Mouse (Mus musculus): ENCODE data around the gene Pla2g5. TPM values are rescaled to one million over a fixed set of nuclear protein-coding genes. Genes with fewer than 3 reads are reported as not detected.

Gene Pla2g5
- polyA plus RNA-seq, 1 experiment from 2014 or later, result 2.3 TPM

GRCm38 (mm10) chr4:138762266-138762665, 101.0 kb downstream of the Pla2g5 start:
- no peak overlapping the region for H3K9ac ChIP-seq (ENCODE audit: low read depth, low read length)
- no peaks in the 10 kb centered on the region for H3K36me3 ChIP-seq (ENCODE audit: control insufficient read depth, insufficient read depth, low read length)
- ATAC-seq (ENCODE audit: low read depth) (no peak), DNase-seq (ENCODE audit: low spot score) (no peak)
- no peak overlapping the region for H3K27ac ChIP-seq (replicated peaks; ENCODE audit: low read depth, low read length)
- H3K9me3 ChIP-seq (ENCODE audit: control insufficient read depth, low read length), result no peaks in the 10 kb centered on the region
- H3K4me1 ChIP-seq (ENCODE audit: control insufficient read depth, insufficient read depth, low read length), result no peaks in the 10 kb centered on the region
- H3K27me3 ChIP-seq (replicated peaks; ENCODE audit: control insufficient read depth, insufficient read depth, low read length), result no peaks in the 10 kb centered on the region
- no peak overlapping the region for H3K4me3 ChIP-seq (ENCODE audit: low read depth, low read length)
- 81% methylated on average over 9 of the region's 9 CpGs for WGBS
- H3K4me2 ChIP-seq (ENCODE audit: low read depth, low read length), result no peak overlapping the region

- H3K27me3 ChIP-seq (replicated peaks; ENCODE audit: control insufficient read depth, insufficient read depth, low read length), result no peaks in the 10 kb centered on the region
- 73% methylated on average over 8 of the region's 8 CpGs for WGBS
- H3K9ac ChIP-seq (ENCODE audit: low read depth, low read length), result no peak within 1 kb of the TSS
- H3K27ac ChIP-seq (replicated peaks; ENCODE audit: low read depth, low read length), result no peak within 1 kb of the TSS
- H3K4me2 ChIP-seq (ENCODE audit: low read depth, low read length), result no peak within 1 kb of the TSS
- DNase-seq (ENCODE audit: low spot score) (no peak), ATAC-seq (ENCODE audit: low read depth) (no peak)
- no peaks in the 10 kb centered on the region for H3K9me3 ChIP-seq (ENCODE audit: control insufficient read depth, low read length)
- H3K4me1 ChIP-seq (ENCODE audit: control insufficient read depth, insufficient read depth, low read length), result no peaks in the 10 kb centered on the region
- H3K4me3 ChIP-seq (ENCODE audit: low read depth, low read length), result no peak within 1 kb of the TSS
- H3K36me3 ChIP-seq (ENCODE audit: control insufficient read depth, insufficient read depth, low read length), result no peaks in the 10 kb centered on the region
Observed at GRCm38 (mm10) chr4:138757416-138757815, 105.9 kb downstream of the Pla2g5 start, which contains the start of gene Pla2g2f. Gene Pla2g2f (minus strand): TSS chr4:138757626.

- Histone ChIP-seq H3K4me1 (ENCODE audit: control insufficient read depth, insufficient read depth, low read length) (no peaks in the 10 kb centered on the region), H3K27ac (replicated peaks; ENCODE audit: low read depth, low read length) (no peak overlapping the region), H3K27me3 (replicated peaks; ENCODE audit: control insufficient read depth, insufficient read depth, low read length) (no peaks in the 10 kb centered on the region), H3K9ac (ENCODE audit: low read depth, low read length) (no peak overlapping the region), H3K4me3 (ENCODE audit: low read depth, low read length) (no peak overlapping the region), H3K9me3 (ENCODE audit: control insufficient read depth, low read length) (no peaks in the 10 kb centered on the region), H3K4me2 (ENCODE audit: low read depth, low read length) (no peak overlapping the region), H3K36me3 (ENCODE audit: control insufficient read depth, insufficient read depth, low read length) (no peaks in the 10 kb centered on the region)
- DNase-seq (ENCODE audit: low spot score), result no peak
- no peak for ATAC-seq (ENCODE audit: low read depth)
- 73% methylated on average over 11 of the region's 11 CpGs for WGBS
Observed at GRCm38 (mm10) chr4:138755983-138756382, 107.3 kb downstream of the Pla2g5 start.

- no peaks in the 10 kb centered on the region for H3K4me1 ChIP-seq (ENCODE audit: control insufficient read depth, insufficient read depth, low read length)
- no peaks in the 10 kb centered on the region for H3K27me3 ChIP-seq (replicated peaks; ENCODE audit: control insufficient read depth, insufficient read depth, low read length)
Observed at GRCm38 (mm10) chr4:138755439-138755838, 107.8 kb downstream of the Pla2g5 start.

GRCm38 (mm10) chr4:138754432-138754831, 108.8 kb downstream of the Pla2g5 start:
- no peaks in the 10 kb centered on the region for H3K27me3 ChIP-seq (replicated peaks; ENCODE audit: control insufficient read depth, insufficient read depth, low read length)
- H3K9ac ChIP-seq (ENCODE audit: low read depth, low read length), result no peak overlapping the region
- WGBS, result 82% methylated on average over 9 of the region's 9 CpGs
- no peak for DNase-seq (ENCODE audit: low spot score)
- H3K27ac ChIP-seq (replicated peaks; ENCODE audit: low read depth, low read length), result no peak overlapping the region
- no peaks in the 10 kb centered on the region for H3K9me3 ChIP-seq (ENCODE audit: control insufficient read depth, low read length)
- no peak overlapping the region for H3K4me3 ChIP-seq (ENCODE audit: low read depth, low read length)
- no peaks in the 10 kb centered on the region for H3K36me3 ChIP-seq (ENCODE audit: control insufficient read depth, insufficient read depth, low read length)
- ATAC-seq (ENCODE audit: low read depth), result no peak
- H3K4me2 ChIP-seq (ENCODE audit: low read depth, low read length), result no peak overlapping the region
- H3K4me1 ChIP-seq (ENCODE audit: control insufficient read depth, insufficient read depth, low read length), result no peaks in the 10 kb centered on the region

More at GRCm38 (mm10) chr4:138755439-138755838, 107.8 kb downstream of the Pla2g5 start:
- Histone ChIP-seq H3K36me3 (ENCODE audit: control insufficient read depth, insufficient read depth, low read length) (no peaks in the 10 kb centered on the region), H3K27ac (replicated peaks; ENCODE audit: low read depth, low read length) (no peak overlapping the region), H3K4me3 (ENCODE audit: low read depth, low read length) (no peak overlapping the region), H3K9me3 (ENCODE audit: control insufficient read depth, low read length) (no peaks in the 10 kb centered on the region), H3K9ac (ENCODE audit: low read depth, low read length) (no peak overlapping the region), H3K4me2 (ENCODE audit: low read depth, low read length) (no peak overlapping the region)
- 66% methylated on average over 4 of the region's 4 CpGs for WGBS
- ATAC-seq (ENCODE audit: low read depth) (no peak), DNase-seq (ENCODE audit: low spot score) (no peak)

GRCm38 (mm10) chr4:138753608-138754007, 109.7 kb downstream of the Pla2g5 start:
- H3K4me2 ChIP-seq (ENCODE audit: low read depth, low read length), result no peak overlapping the region
- DNase-seq (ENCODE audit: low spot score) (no peak), ATAC-seq (ENCODE audit: low read depth) (no peak)
- H3K27ac ChIP-seq (replicated peaks; ENCODE audit: low read depth, low read length), result no peak overlapping the region
- no peaks in the 10 kb centered on the region for H3K36me3 ChIP-seq (ENCODE audit: control insufficient read depth, insufficient read depth, low read length)
- 65% methylated on average over 3 of the region's 3 CpGs for WGBS
- no peaks in the 10 kb centered on the region for H3K4me1 ChIP-seq (ENCODE audit: control insufficient read depth, insufficient read depth, low read length)
- no peak overlapping the region for H3K4me3 ChIP-seq (ENCODE audit: low read depth, low read length)
- H3K9ac ChIP-seq (ENCODE audit: low read depth, low read length), result no peak overlapping the region
- no peaks in the 10 kb centered on the region for H3K9me3 ChIP-seq (ENCODE audit: control insufficient read depth, low read length)
- no peaks in the 10 kb centered on the region for H3K27me3 ChIP-seq (replicated peaks; ENCODE audit: control insufficient read depth, insufficient read depth, low read length)

GRCm38 (mm10) chr4:138752603-138753002, 110.7 kb downstream of the Pla2g5 start:
- Histone ChIP-seq H3K9ac (ENCODE audit: low read depth, low read length) (no peak overlapping the region), H3K4me2 (ENCODE audit: low read depth, low read length) (no peak overlapping the region), H3K27me3 (replicated peaks; ENCODE audit: control insufficient read depth, insufficient read depth, low read length) (no peaks in the 10 kb centered on the region), H3K36me3 (ENCODE audit: control insufficient read depth, insufficient read depth, low read length) (no peaks in the 10 kb centered on the region), H3K9me3 (ENCODE audit: control insufficient read depth, low read length) (no peaks in the 10 kb centered on the region), H3K4me3 (ENCODE audit: low read depth, low read length) (no peak overlapping the region), H3K4me1 (ENCODE audit: control insufficient read depth, insufficient read depth, low read length) (no peaks in the 10 kb centered on the region), H3K27ac (replicated peaks; ENCODE audit: low read depth, low read length) (no peak overlapping the region)
- no peak for ATAC-seq (ENCODE audit: low read depth)
- 94% methylated on average over 6 of the region's 6 CpGs for WGBS
- no peak for DNase-seq (ENCODE audit: low spot score)

Other genes with a start within 250 kb of the Pla2g5 start
- 0.08 and 0.30 TPM in 2 replicates for gene Vwa5b1, start 227.6 kb downstream of the Pla2g5 start, polyA plus RNA-seq (2014; fragmentation: Nextera tagmentation; extraction: Ambion mirVana)
- gene Pla2g2c, start 138.7 kb downstream of the Pla2g5 start, polyA plus RNA-seq (2014; fragmentation: Nextera tagmentation; extraction: Ambion mirVana), result 0.17 and 0.61 TPM in 2 replicates
- 2.2 and 4.7 TPM in 2 replicates for gene Ubxn10, start 126.3 kb downstream of the Pla2g5 start, polyA plus RNA-seq (2014; fragmentation: Nextera tagmentation; extraction: Ambion mirVana)
- 5.3 and 6.5 TPM in 2 replicates for gene Pla2g2f, start 105.9 kb downstream of the Pla2g5 start, polyA plus RNA-seq (2014; fragmentation: Nextera tagmentation; extraction: Ambion mirVana)
- gene Pla2g2d, start 87.7 kb downstream of the Pla2g5 start, polyA plus RNA-seq (2014; fragmentation: Nextera tagmentation; extraction: Ambion mirVana), result 0.28 and 0.38 TPM in 2 replicates
- not detected in 2 replicates for gene Gm13030, start 10.5 kb upstream of the Pla2g5 start, polyA plus RNA-seq (2014; fragmentation: Nextera tagmentation; extraction: Ambion mirVana)
- 0.28 and 0.38 TPM in 2 replicates for gene Pla2g2e, start 14.5 kb upstream of the Pla2g5 start, polyA plus RNA-seq (2014; fragmentation: Nextera tagmentation; extraction: Ambion mirVana)
- 4.0 and 4.1 TPM in 2 replicates for gene Otud3, start 50.5 kb upstream of the Pla2g5 start, polyA plus RNA-seq (2014; fragmentation: Nextera tagmentation; extraction: Ambion mirVana)
- gene Rnf186, start 103.6 kb upstream of the Pla2g5 start, polyA plus RNA-seq (2014; fragmentation: Nextera tagmentation; extraction: Ambion mirVana), result not detected in 2 replicates
- gene Tmco4, start 109.4 kb upstream of the Pla2g5 start, polyA plus RNA-seq (2014; fragmentation: Nextera tagmentation; extraction: Ambion mirVana), result 3.8 and 4.7 TPM in 2 replicates
- 0.17 TPM in 1 of 2 replicates, not detected in the other for gene Htr6, start 212.1 kb upstream of the Pla2g5 start, polyA plus RNA-seq (2014; fragmentation: Nextera tagmentation; extraction: Ambion mirVana)
- 124 and 133 TPM in 2 replicates for gene Nbl1, start 229.5 kb upstream of the Pla2g5 start, polyA plus RNA-seq (2014; fragmentation: Nextera tagmentation; extraction: Ambion mirVana)

All from embryonic facial prominence, embryonic 14.5 days (tissue).